Mouse (Mus musculus) kidney, postnatal 36 days (tissue): ENCODE results near the gene Homer2.

Experiments used
- DNase-seq, 2 experiments: peaks; one replicate each; pipeline ENCODE4 v3.0.0; 2021 to 2022; ENCODE audit warnings: mixed read lengths in 2 of 2

Gene Homer2

DNA sequence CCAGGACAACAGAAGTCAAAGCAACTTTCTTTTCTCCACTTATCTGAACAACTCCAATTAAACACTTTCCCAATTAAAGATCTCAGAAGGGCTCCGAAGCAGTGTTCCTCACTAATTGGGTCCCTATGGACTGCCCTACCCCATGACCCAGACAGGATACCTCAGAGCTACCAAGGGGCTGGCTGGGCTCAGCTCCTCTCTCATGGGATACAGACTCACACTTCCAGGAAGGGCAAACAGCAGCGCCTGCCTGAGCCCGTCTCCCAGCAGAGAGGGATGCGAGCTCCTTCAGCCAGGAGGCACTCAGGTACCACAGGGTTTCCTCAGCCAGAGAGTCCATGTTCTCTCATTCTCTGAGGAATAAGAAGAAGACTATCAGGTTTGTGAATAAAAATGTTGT is 9.4 kb downstream of the Homer2 start:
- DNase-seq, result no peak

DNA sequence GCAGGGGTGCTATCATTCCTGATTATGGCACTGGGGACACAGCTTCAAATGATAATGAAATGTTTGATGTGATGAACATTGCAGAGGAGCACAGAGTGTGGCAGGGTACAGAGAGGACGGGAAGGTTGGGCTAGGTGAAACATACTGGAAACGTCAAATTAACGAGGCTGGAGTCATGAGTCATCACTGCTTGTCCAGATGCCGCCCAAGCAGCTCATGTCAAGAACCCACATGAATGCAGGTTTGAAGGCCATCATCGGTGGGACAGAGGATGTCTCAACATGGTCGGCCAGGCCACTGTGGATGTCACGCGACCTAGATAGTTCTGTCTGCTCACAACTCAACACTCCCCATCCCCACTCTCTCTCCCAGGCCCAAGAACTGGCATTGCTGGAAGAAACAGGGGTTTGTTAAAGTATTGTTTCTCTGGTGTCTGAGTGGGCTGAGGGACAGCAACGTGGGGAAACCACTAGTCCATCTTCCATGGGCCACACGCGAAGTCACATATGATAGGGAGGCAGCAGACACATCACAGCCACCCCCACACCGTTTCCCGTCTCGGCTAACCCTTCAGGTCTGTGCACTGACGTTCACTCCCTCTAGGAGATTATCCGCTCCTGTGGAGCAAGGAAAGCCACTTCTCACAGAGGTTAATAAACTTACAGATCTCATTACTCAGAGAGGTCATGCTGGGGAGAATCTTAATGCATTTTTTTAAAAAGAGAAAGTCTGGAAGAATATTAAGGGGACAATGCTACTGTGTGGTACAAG is 11.4 kb downstream of the Homer2 start:
- DNase-seq, result no peak

DNA sequence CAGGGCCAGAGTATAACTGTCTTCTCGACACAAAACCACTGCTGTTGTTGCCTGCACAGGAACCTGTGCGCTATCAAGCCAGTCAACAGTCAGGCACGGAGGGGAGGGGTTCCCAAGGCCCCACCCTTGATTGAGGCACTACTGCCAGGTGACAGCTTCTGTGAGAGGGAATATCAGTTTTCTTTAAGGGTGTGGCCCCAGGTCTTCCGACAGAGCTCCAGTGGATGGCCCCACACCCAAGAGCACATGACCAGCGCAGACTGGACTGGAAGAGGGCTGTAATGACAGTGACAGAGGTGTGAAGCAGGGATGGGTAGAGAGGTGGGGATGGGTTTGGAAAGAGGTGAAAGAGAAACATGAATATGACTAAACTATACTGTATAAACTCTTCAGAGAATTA is 16.3 kb downstream of the Homer2 start:
- no peak for DNase-seq

DNA sequence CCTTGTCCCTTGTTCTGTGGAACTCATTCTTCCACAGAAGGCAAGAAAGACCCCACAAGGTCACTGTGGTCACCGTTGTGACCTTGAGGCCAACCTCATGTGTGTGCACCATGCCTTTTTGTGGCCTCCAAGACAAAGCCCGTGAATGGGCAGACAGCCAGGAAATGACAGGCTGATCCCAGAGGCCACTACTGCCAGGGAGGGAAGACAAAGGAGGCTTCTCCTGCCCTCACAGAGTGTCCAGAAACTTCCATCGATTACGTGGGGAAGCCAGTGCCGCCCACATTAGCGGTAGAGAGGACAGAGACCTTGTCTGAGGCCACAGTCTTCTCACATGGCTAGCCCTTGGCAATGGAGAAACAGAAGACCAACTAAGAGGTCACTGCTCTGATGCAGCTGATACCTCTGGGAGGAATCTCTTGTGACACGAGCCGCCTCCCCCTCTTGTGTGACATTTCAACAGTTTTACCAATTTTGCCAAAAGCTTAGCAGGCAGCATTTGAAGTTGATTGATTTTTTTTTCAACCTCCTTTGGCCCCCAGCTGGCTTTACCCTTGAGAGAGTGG is 18.1 kb downstream of the Homer2 start:
- no peak for DNase-seq

DNA sequence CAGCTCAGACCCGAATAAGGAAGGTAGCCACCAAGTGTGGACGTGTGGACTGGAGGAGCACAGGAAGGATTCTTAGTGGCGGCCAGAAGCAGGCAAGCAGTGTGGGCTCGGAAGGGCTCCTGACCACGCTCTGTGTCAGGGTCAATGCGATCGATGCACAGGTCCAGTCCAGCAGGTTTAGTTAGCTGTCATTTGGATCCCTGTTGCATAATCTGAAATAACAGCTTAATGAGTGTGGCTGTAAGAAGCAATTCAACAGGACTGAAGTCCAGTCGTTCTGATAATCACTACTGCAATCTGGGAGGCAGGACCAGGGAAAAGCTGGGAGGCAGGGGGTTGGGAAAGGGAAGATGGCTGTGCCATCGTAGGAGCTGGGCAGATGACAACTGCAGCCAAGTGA is 18.9 kb downstream of the Homer2 start:
- DNase-seq, result no peak

DNA sequence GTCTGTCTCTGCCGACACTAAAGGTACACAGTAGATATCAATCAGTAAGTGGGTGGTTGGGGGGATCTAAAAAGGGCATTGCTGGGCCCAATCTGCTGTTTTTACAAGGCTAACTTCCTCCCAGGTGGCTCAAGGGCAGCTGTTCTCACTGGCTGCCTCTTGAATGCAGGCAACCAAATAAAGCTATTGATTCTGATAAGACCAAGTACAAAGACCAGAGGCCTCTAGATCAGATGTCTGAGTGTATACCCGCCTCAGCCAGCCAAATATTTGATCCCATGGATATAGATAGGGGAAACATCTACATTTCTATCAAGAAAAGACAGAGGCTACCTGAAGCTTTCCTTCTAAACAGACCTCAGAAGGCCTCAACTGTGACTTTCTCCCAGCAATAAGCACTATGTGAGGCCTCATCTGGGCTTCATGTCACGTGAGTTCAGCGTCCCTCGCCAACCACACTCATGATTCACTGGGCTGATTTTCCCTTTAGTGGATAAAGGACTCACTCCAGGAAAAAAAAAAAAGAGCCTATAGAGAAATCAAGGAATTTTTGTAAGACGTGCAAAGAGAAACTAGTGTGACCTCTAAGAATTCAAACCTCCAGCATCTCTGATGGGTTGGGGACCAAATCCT is 19.5 kb downstream of the Homer2 start:
- DNase-seq, result no peak

DNA sequence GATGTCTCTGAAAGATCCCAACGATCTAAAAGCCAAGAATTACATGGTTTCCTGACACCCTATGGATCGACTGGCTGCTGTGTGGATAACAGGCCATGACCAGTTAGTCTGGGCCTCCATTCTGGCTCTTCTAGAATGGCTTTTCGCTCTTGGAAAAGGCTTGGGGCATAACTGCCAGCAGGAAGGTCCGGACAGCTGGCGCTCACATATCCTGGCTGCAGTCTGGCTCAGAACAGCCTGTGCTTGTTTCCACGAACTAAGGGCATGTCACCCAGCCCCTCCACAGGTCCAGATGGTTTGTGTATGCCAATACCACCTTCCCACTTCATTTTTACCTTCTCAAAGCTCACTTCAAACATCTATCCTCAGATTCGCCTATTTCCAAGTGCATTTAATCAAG is 22.0 kb downstream of the Homer2 start:
- DNase-seq, result no peak

DNA sequence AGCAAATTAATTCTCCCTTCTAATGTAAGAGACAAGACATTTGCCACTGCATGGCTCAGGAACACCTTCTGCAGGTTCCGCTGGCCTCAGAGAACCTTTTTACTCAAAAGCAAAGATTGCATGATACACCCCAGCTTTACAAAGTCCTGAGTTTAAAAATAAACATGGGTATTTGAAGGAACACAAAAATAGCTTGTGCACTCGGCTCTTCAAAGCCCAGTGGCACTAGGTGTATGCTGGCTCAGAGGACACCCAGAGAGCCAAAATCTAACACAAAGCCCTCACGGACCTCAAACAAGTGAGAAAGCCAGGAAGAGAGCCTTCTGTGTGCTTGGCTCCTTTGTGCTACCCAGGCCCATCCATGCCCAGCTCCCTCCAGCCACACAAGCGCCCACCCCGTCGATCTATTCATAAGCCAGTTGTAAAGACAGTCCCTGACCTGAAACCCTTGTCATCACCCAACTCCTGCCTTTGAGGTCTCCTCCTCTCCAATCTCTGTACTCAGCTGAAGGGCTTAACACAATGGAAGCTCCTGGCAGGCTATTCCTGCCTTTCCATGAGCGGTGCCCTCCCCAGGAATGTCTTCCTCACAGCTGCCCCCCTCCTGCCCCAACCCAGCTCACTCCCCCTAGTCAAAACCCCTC is 23.4 kb downstream of the Homer2 start:
- no peak for DNase-seq

DNA sequence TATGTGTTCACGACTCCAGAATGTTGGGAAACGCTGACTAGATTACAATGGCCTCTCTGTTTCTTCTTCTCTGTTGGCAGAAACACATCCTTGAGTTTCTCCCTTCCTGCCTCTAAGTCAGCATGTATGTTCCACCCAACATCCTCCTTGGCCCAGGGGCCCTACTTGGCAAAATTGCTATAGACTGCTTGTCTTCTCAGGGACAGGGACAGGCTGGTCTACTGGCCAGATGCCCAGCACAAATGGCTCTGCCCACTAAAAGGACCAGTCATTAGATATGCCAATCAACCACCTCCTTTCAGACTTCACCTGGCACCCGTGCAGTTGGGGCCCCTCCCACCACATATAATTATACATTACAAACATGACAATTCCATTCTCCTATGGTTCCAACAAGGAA is 25.9 kb downstream of the Homer2 start:
- no peak for DNase-seq

DNA sequence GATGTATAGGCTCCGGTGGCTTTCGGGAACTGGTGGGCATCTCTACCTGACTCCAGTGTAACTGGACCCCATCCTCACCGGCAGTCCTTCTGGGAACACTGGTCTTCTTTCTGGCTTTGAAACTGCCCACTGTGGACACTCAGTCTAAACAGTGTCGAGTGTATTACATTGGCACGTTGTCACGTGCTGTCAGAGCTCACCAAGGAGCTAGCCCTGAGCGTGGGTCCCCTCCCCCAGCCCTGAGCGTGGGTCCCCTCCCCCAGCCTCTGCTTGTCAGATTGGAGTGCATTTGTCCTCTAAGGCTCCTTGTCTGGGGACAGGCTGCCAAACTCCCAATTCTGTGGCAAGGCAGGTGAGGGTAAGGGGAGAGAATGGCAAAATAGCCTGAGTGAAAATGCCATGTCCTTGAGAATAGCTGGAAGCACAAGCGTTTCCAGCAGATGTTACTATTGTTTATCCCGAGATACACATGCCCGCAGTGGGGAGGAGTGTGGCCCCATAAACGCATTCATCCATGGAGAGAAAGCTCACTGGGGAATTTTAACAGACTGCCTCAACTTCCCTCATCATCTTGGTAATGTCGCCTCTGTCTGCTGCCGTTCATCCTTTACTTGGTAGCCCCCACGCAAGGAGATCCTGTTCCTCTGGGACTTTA is 33.8 kb downstream of the Homer2 start:
- peak; percentile 2 to 20 for DNase-seq

DNA sequence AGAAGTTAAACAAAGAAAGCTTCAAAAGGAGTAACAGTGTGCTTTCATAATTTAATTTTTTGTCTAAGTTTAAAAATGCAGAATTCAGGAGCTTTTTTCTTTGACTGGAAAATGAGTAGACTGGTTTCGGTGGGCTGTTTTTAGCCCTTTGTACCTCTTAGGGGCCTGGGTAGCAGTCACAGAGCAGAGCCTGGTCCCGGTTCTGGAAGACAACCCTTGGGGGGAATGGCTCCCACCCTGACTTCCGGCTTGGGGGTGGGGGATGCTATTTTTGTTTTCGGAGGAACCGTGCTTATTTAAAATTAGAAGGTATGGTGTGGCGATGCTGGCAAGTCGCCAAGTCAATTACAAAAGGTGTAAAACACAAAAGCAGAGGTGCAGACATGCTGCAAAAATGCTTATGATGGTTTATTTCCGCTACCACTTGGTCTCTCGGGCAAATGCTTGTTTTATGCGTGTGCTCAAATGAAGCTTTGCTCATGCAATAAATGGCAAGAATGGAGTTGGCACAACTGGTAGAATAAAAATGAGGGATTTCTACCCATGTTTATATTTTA is 34.5 kb downstream of the Homer2 start:
- peak in 1 of 2 experiments; percentile 7 for DNase-seq

DNA sequence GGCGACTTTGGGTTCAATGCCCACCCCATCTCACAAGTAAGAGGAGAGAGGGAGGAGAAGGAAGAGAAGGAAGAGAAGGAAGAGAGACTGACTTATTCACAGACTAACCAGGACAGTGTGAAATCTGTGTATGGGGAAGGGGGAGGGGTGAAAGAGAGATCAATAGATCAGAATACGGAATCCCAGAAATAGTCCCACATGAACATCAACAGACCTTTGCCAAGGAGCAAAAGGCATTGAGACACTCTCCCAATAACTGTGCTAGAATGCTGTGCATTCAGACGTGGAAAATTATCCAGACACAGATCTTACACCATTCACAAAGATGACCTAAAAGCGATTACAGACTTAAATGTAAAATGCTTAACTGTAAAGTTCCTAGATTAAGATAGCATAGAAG is 40.2 kb downstream of the Homer2 start:
- DNase-seq, result no peak

DNA sequence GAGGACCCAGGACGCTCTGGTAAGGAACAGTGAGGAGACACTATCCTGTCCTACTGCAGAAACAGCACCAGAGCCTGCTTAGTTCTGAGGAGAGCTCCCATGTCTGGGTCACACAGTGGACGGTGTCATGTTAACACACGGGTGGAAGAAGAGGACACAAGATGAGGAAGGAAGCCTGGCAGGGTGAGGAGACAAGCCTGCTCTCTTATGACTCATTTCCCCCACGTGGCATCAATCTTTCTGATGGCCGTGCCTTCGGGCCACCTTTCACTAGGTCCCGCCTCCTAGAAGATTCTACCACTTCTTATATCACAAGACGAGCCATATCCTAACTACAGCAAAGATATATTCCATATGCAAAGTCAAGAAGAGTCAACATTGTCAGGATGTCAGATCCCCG is 40.7 kb downstream of the Homer2 start:
- no peak for DNase-seq

DNA sequence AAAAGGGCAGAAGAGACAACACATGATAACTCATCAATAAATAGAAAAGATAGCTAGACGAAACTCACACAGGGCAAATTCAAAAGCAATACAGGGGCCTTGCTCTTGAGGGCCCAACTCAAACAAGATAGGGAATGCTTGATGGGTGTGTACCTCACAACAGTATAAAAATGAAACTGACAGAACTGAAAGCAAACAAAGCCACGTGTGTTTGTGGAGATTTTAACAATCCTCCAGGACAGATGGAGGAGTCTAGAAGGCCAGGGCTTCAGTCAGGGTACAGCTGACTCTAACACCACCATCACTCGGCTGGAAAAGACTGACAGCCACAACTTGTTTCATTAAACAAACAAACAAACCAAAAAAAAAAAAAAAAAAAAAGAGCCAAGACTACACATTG is 44.3 kb downstream of the Homer2 start:
- no peak for DNase-seq

DNA sequence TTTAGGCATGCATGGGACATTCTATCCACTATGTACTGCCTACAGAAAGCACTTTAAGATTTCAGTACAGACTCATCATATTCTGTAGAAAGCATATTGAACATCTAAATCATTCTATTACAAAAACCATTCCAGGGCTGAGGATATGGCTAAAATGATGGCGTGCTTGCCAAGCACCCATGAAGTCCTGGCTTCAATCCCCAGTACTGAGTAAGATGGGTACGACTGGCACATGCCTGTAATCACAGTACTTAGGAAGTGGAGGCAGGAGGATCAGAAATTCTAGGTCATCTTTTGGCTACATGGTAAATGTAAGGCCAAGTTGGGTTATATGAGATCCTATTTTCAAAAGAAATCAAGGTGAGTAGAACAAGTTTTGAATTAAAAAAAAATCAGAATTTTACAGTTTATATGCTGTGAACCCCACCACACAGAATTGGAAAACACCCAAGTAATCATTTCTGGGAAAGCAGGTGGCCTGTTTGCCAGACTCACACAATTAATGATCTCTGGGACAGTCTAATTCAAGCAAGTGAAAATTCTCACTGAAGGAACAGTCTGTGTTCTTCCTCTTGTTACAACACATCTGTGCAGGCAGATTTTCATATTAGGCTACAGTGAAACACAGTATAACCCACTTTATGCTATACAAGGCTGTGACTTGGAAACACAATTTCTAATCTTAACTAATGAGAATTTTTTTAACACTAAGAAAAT is 49.5 kb downstream of the Homer2 start:
- DNase-seq, result no peak

DNA sequence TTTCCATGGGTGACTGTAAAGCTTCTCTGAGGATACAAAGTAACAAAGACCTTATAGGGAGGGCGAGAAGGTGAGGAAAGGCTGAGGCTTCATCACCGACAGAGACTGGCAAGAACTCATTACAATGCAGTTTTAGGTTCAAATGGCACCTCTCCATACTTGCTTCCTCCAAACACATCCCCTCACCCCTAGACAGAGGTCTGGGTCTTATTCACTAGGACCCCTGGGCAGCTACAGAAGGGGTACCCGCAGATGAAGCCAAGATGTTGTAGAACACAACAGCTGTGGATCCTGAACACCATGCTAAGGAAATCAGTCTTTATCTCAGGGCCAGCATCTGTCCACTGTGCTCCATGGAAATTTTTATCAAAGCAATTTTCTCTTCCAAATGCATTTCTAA is 50.3 kb downstream of the Homer2 start:
- DNase-seq, result no peak

DNA sequence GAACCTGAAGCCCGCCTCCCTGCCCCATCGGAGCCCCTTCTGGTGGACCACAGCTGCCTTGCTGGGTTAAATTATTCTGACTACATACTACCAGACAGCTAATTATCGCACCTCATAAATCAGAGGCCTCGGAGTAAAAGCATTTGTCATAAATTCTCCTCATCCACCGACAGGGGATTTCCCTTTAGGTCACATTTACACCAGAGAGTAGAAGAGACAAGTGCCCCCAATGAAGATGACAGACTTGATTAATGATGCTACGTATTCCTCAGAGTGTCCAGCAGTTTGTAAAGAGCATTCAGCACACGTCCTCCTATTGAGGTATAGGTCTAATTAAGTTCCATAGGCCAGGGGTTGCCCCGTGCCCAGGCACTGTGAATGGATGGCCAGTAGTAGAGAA is 50.7 kb downstream of the Homer2 start:
- no peak for DNase-seq

DNA sequence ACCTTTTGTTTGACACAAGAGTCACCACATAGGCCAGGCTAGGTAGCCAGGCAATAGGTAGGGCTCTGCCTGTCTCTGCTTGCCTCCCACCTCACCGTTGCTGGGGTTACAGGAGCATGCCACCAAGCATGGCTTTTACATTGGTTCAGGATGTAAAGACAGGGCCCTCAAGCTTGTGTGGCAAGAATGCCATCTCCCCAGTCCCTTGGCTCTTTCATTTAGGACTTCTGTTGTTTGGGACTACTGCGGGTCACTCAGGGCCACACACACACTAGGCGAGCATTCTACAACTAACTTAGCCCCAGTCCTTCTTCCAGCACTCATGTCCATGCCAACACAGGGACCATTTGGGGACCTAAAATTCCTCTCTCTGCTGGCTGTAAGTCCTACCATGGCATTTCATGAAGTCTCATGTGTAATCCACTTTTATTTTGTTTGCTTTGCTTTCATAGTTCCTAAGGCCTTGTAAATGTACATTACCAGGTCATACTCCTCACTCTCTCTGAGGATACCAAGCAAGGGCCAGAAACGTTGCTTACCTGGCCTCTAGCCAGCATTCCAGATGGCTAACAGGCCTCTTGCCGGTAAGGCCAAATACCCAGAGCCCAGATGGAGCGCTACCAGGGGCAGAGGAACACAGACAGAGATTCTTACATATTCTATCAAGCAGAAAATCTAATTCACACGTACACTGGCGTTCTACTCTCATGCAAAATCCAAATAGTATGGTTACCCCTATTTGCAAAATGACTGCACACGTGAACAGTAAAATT is 52.2 kb downstream of the Homer2 start:
- DNase-seq, result peak; percentile 1 to 18

DNA sequence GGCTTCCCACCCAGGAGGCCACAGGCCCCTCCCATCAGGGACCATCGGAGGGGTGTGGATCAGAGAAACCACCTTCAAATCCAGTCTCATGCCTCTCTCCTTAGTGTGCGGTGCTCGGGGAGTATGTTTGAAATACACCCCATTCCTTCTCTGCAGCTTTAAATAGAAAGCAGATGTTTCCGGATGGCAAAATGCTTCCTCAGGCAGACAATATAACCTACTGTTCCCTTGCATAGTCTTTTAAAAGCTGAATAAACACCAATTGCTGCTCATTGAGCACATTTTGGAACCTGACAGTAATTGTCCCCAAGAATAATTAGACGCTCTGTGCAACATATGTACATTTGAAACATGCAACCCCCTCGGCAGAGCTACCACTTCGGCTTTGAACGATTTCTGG is 53.3 kb downstream of the Homer2 start:
- no peak for DNase-seq

DNA sequence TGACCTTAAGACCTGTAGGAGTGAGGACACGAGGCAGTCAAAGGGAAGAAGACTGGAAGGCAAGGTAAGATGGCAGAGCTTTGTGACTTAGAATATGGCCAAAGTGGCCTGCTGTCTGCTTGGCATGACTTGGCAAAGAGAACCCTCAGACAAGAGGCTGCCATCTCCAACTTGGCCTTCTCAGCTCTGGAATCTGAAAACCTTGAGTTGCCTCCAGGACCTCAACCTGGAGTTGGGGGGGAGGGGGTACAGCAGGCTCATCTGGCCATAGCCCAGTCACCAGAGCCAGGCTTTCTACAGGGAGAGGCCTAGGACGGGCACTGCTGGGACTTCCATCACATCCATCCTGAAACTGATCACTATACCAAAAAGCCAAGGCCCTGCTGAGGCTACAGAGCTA is 55.0 kb downstream of the Homer2 start:
- DNase-seq, result no peak

DNA sequence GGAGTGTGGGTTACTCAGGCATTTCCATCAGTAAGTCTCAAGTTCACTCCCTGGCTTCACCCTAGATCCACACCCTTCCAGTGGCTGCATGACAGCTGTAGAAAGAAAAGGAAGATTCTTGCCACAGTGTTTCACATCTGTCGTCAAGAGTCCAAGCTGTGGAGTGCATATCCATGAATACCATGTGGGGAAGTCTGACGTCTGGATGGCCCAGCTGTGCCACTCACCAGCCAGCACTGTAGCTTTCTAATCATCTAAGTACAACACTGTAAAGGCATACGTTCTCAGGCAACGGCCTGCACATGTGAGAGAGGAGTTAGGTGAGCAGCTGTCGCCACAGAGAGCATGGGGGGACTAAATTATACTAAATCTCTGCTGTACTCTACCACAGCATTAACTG is 56.0 kb downstream of the Homer2 start:
- no peak for DNase-seq

DNA sequence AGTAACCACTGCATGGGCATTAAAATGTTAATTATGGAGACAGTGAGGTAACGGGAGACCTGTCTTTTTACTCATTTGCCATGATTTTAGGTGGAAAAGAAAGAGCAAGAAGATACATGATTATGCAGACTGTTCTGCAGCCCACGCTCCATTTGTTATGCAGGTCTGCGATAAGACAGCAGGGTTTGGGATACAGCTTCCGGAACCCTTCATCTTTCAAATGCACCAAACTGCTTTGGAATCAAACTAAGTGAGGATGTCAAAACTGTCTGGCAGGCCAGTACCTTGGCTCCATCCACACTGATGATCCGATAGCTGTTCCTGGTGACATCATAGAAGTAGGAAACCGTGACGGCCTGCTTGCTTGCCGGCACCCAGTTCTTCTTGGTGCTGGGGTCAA is 58.1 kb downstream of the Homer2 start:
- DNase-seq, result no peak
